Comparison of ENCODE assay signal across 23 mouse cellular contexts in the genomic region with DNA sequence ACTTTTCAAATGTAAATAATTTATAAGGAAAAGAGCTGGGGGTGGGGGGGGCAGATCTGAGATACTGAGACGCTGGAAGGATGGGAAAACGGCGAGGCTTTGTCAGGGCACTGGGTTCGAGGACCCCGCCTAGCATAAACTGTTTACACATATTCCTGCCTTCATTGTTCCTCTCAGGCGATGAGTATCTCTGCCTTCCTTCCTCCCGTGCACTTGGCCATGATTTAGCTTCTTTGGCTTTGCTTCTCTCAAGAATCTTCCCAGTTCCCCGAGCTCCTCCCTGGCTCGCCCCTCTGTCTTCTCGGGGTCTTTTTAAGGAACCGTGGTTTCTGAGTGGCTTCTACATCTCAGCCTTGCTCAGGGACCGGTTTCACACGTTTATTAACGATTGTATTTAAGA.
A peak's percentile ranks its signal among the peaks of the same experiment; 100 is the strongest.
DNase-seq lines count a peak whose midpoint lies in the region; TF ChIP-seq lines count a peak whose summit lies in the region.
"Had no signal": no experiment of that assay in that cellular context is flagged by ENCODE, and none has a peak within 500 bp of the region (broad histone marks: within the 10 kb centered on the region; RNA-seq: fewer than 3 reads in every experiment).

No protein-coding gene starts in this region.

- no peaks in the 10 kb centered on the region for H3K36me3 ChIP-seq in spleen, adult 2 months (ENCODE audit: control insufficient read depth, insufficient read depth, low read length)
- H3K36me3 ChIP-seq: embryonic facial prominence, embryonic 15.5 days; forebrain, embryonic 10.5 days; hindbrain, embryonic 10.5 days; limb, embryonic 10.5 days; midbrain, embryonic 13.5 days; neural tube, embryonic 13.5 days had no signal

- intact Hi-C loops in gastrocnemius, adult 2 months (cut with DNase I), result no loop called here
- intact Hi-C loops in gastrocnemius, postnatal 14 days (cut with DNase I; ENCODE audit: low total_unique reads), result no loop called here

- no peak for TF ChIP-seq CTCF in gastrocnemius, adult 2 months (IDR thresholded peaks at IDR 0.05)
- no peak for TF ChIP-seq CTCF in spleen, adult 2 months (IDR thresholded peaks at IDR 0.05; ENCODE audit: extremely low read depth, insufficient read depth, insufficient read length, insufficient replicate concordance)

- H3K27ac ChIP-seq in gastrocnemius, adult 2 months, result peak overlapping the region; percentile 20; the same call in 1 of the 2 replicates
- H3K27ac ChIP-seq in spleen, adult 2 months (ENCODE audit: insufficient read depth, low read length), result peak overlapping the region; percentile 11; the same call in 1 of the 2 replicates
- H3K27ac ChIP-seq: embryonic facial prominence, embryonic 15.5 days; forebrain, embryonic 10.5 days; hindbrain, embryonic 10.5 days; hindbrain, postnatal 0 days; kidney, postnatal 0 days; limb, embryonic 10.5 days; midbrain, embryonic 13.5 days; neural tube, embryonic 13.5 days had no signal

- no peak for DNase-seq in gastrocnemius, adult 2 months
- no peak for DNase-seq in gastrocnemius, postnatal 14 days
- DNase-seq in spleen, adult 2 months (ENCODE audit: low read depth in 1 of 2, low spot score in 2 of 2), result no peak
- DNase-seq in spleen, postnatal 10 days (ENCODE audit: low spot score in 2 of 2), result no peak
- DNase-seq in lung, postnatal 14 days, result peak; percentile 46
- DNase-seq in adrenal gland, adult 8-10 months, result no peak
- no peak for DNase-seq in ovary, postnatal 14 days (ENCODE audit: low spot score)
- DNase-seq in urinary bladder, postnatal 4 days (ENCODE audit: low spot score in 2 of 2), result no peak
- DNase-seq: adrenal gland, postnatal 14 days; cerebellum, adult 18-20 months; cerebellum, postnatal 36 days; gastrocnemius, postnatal 10 days; kidney, adult 18-20 months; right cerebral cortex, postnatal 14 days; thymus, postnatal 14 days had no signal

- WGBS in spleen, adult 2 months, result 72% methylated on average over 14 of the region's 14 CpGs

- no peaks in the 10 kb centered on the region for H3K27me3 ChIP-seq in spleen, adult 2 months (ENCODE audit: control insufficient read depth, insufficient read depth, low read length)
- H3K27me3 ChIP-seq: embryonic facial prominence, embryonic 15.5 days; midbrain, embryonic 13.5 days; neural tube, embryonic 13.5 days had no signal

- no peak for TF ChIP-seq POLR2A in spleen, adult 2 months (IDR thresholded peaks at IDR 0.05; ENCODE audit: low read depth, low read length)

- H3K4me3 ChIP-seq in gastrocnemius, adult 2 months, result peak overlapping the region; percentile 11; the same call in 1 of the 2 replicates
- peak overlapping the region; percentile 6; the same call in 1 of the 2 replicates for H3K4me3 ChIP-seq in spleen, adult 2 months (ENCODE audit: extremely low read depth, insufficient read depth, insufficient read length)
- H3K4me3 ChIP-seq: embryonic facial prominence, embryonic 15.5 days; forebrain, embryonic 10.5 days; hindbrain, embryonic 10.5 days; limb, embryonic 10.5 days; midbrain, embryonic 13.5 days; neural tube, embryonic 13.5 days had no signal

- peaks cover 16% of the 10 kb centered on the region; the same call in 1 of the 2 replicates for H3K4me1 ChIP-seq in spleen, adult 2 months (ENCODE audit: control insufficient read depth, insufficient read depth, insufficient read length)
- H3K4me1 ChIP-seq: hindbrain, embryonic 10.5 days; midbrain, embryonic 13.5 days; neural tube, embryonic 13.5 days had no signal
